Mouse (Mus musculus) cerebellum, adult 11-12 months (tissue): ENCODE measurements around the gene Wnk2.

Experiments
- DNase-seq: peaks from one replicate; pipeline ENCODE4 v3.0.0; 2022

Wnk2 gene

GRCm38 (mm10) chr13:49175509-49175908 lies 27.7 kb upstream of the Wnk2 start:
- no peak for DNase-seq

- peak; percentile 86 for DNase-seq
Measured at GRCm38 (mm10) chr13:49172971-49173596, 25.3 kb upstream of the Wnk2 start.

GRCm38 (mm10) chr13:49172335-49172734 lies 24.5 kb upstream of the Wnk2 start:
- DNase-seq, result peak; percentile 93

GRCm38 (mm10) chr13:49171729-49172128 lies 23.9 kb upstream of the Wnk2 start:
- DNase-seq, result no peak

GRCm38 (mm10) chr13:49170623-49171022 lies 22.8 kb upstream of the Wnk2 start:
- no peak for DNase-seq

GRCm38 (mm10) chr13:49169448-49170207 lies 21.8 kb upstream of the Wnk2 start:
- peak; percentile 92 for DNase-seq

- DNase-seq, result no peak
Measured at GRCm38 (mm10) chr13:49167081-49167480, 19.3 kb upstream of the Wnk2 start.

GRCm38 (mm10) chr13:49163645-49164044 lies 15.8 kb upstream of the Wnk2 start:
- no peak for DNase-seq

GRCm38 (mm10) chr13:49162722-49163121 lies 14.9 kb upstream of the Wnk2 start:
- DNase-seq, result no peak

GRCm38 (mm10) chr13:49161236-49161635 lies 13.4 kb upstream of the Wnk2 start:
- DNase-seq, result no peak

GRCm38 (mm10) chr13:49158040-49158713 lies 10.4 kb upstream of the Wnk2 start:
- DNase-seq, result no peak

- no peak for DNase-seq
Measured at GRCm38 (mm10) chr13:49156645-49157044, 8.8 kb upstream of the Wnk2 start.

- DNase-seq, result no peak
Measured at GRCm38 (mm10) chr13:49154621-49155020, 6.8 kb upstream of the Wnk2 start.

- DNase-seq, result no peak
Measured at GRCm38 (mm10) chr13:49154028-49154427, 6.2 kb upstream of the Wnk2 start.

GRCm38 (mm10) chr13:49148687-49149086 lies 873 bp upstream of the Wnk2 start:
- peak; percentile 52 for DNase-seq

- DNase-seq, result peak; percentile 60
Measured at GRCm38 (mm10) chr13:49147007-49147857, 582 bp downstream of the Wnk2 start.

- DNase-seq, result no peak
Measured at GRCm38 (mm10) chr13:49146698-49147006, 1.2 kb downstream of the Wnk2 start.

- DNase-seq, result peak; percentile 66
Measured at GRCm38 (mm10) chr13:49146040-49146697, 1.6 kb downstream of the Wnk2 start.

GRCm38 (mm10) chr13:49145396-49145795 lies 2.4 kb downstream of the Wnk2 start:
- peak; percentile 83 for DNase-seq

GRCm38 (mm10) chr13:49144451-49144850 lies 3.4 kb downstream of the Wnk2 start:
- peak; percentile 83 for DNase-seq

- no peak for DNase-seq
Measured at GRCm38 (mm10) chr13:49143323-49143722, 4.5 kb downstream of the Wnk2 start.

GRCm38 (mm10) chr13:49142396-49142795 lies 5.4 kb downstream of the Wnk2 start:
- DNase-seq, result no peak

- no peak for DNase-seq
Measured at GRCm38 (mm10) chr13:49140567-49140966, 7.2 kb downstream of the Wnk2 start.
